Comparison of ENCODE assay signal across 9 mouse cellular contexts in the genomic region with DNA sequence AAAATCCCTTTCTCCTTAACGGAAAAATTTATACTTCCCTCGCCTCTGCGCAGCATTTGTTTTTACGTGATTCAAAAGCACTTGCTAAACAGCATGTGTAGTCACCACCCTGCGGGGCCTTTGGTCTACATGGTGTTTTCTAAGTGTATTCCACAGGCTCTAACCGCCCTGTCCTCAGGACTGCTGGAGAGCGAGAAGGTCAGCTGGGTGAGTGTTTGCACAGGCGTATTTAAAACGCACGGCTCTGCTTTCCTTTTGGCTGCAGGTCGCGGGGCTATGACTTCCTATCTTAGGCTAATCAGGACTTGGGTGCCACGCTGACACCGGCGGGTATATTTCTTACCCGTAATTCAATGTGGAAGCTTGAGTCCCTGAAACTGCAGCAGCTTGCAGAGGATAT. TPM values are rescaled to one million over a fixed set of nuclear protein-coding genes. Genes with fewer than 3 reads are reported as not detected.
DNase-seq lines count a peak whose midpoint lies in the region; ATAC-seq and TF ChIP-seq lines count a peak whose summit lies in the region.
"Had no signal": no experiment of that assay in that cellular context is flagged by ENCODE, and none has a peak within 500 bp of the region (broad histone marks: within the 10 kb centered on the region; RNA-seq: fewer than 3 reads in every experiment).

No protein-coding gene starts in this region.

- DNase-seq in midbrain, embryonic 10.5 days (ENCODE audit: low spot score), result peak; percentile 13
- no peak for DNase-seq in midbrain, postnatal 0 days (ENCODE audit: low spot score)
- peak; percentile 49 for DNase-seq in thymus, postnatal 25 days
- no peak for DNase-seq in ovary, postnatal 14 days (ENCODE audit: low spot score)
- no peak for DNase-seq in urinary bladder, adult 18-20 months (ENCODE audit: low spot score in 2 of 2)
- DNase-seq in cerebellum, adult 11-12 months, result no peak

- ATAC-seq in midbrain, postnatal 0 days (ENCODE audit: low FRiP score), result no peak
- ATAC-seq in heart, embryonic 16.5 days (replicated peaks; ENCODE audit: extremely low read depth, insufficient read depth, low FRiP score), result no peak; the same call in 1 of the 2 replicates
- no peak for ATAC-seq in lung, embryonic 15.5 days (ENCODE audit: borderline replicate concordance, extremely low read depth, low FRiP score, low TSS enrichment)

- no peak overlapping the region for H3K9ac ChIP-seq in midbrain, postnatal 0 days (replicated peaks; ENCODE audit: low read length, poor library complexity, severe bottlenecking)
- peak overlapping the region; percentile 47 for H3K9ac ChIP-seq in heart, embryonic 16.5 days (ENCODE audit: low read length)
- H3K9ac ChIP-seq in lung, embryonic 15.5 days, result no peak overlapping the region

- TF ChIP-seq CTCF in midbrain, postnatal 0 days (IDR thresholded peaks at IDR 0.05), result no peak

- H3K9me3 ChIP-seq in midbrain, embryonic 10.5 days (replicated peaks), result no peaks in the 10 kb centered on the region
- H3K9me3 ChIP-seq in midbrain, postnatal 0 days (ENCODE audit: low read length), result no peaks in the 10 kb centered on the region
- no peaks in the 10 kb centered on the region for H3K9me3 ChIP-seq in heart, embryonic 16.5 days (replicated peaks; ENCODE audit: control insufficient read depth, low read length)
- no peaks in the 10 kb centered on the region for H3K9me3 ChIP-seq in lung, embryonic 15.5 days

- no peaks in the 10 kb centered on the region for H3K36me3 ChIP-seq in midbrain, embryonic 10.5 days
- no peaks in the 10 kb centered on the region for H3K36me3 ChIP-seq in midbrain, postnatal 0 days (ENCODE audit: insufficient read depth, low read length)
- H3K36me3 ChIP-seq in heart, embryonic 16.5 days (ENCODE audit: control insufficient read depth, insufficient read depth), result no peaks in the 10 kb centered on the region
- H3K36me3 ChIP-seq in lung, embryonic 15.5 days, result no peaks in the 10 kb centered on the region

- peaks cover 21% of the 10 kb centered on the region for H3K4me1 ChIP-seq in midbrain, embryonic 10.5 days
- H3K4me1 ChIP-seq in midbrain, postnatal 0 days (ENCODE audit: insufficient read depth, low read length), result no peaks in the 10 kb centered on the region
- H3K4me1 ChIP-seq in heart, embryonic 16.5 days (ENCODE audit: control insufficient read depth, insufficient read depth, low read length), result peaks cover 8% of the 10 kb centered on the region; the same call in 1 of the 2 replicates
- no peaks in the 10 kb centered on the region for H3K4me1 ChIP-seq in lung, embryonic 15.5 days

- no peaks in the 10 kb centered on the region for H3K27me3 ChIP-seq in midbrain, embryonic 10.5 days (ENCODE audit: low read depth, poor library complexity, severe bottlenecking)
- no peaks in the 10 kb centered on the region for H3K27me3 ChIP-seq in midbrain, postnatal 0 days (ENCODE audit: insufficient read depth, low read length)
- no peaks in the 10 kb centered on the region for H3K27me3 ChIP-seq in heart, embryonic 16.5 days (ENCODE audit: control insufficient read depth, insufficient read depth, low read length)
- H3K27me3 ChIP-seq in lung, embryonic 15.5 days, result no peaks in the 10 kb centered on the region

- no peak overlapping the region for H3K27ac ChIP-seq in midbrain, embryonic 10.5 days (replicated peaks)
- H3K27ac ChIP-seq in midbrain, postnatal 0 days (ENCODE audit: low read depth, low read length), result no peak overlapping the region
- peak overlapping the region; percentile 61 for H3K27ac ChIP-seq in heart, embryonic 16.5 days (ENCODE audit: low read length)
- 0 out of 2 replicates have a peak overlapping the region, but pooled peaks have one; percentile 15 for H3K27ac ChIP-seq in lung, embryonic 15.5 days
- H3K27ac ChIP-seq: kidney, postnatal 0 days had no signal

- WGBS in midbrain, embryonic 10.5 days, result 44% methylated on average over 16 of the region's 16 CpGs
- 50% methylated on average over 16 of the region's 16 CpGs for WGBS in midbrain, postnatal 0 days
- WGBS in heart, embryonic 16.5 days, result 33% methylated on average over 16 of the region's 16 CpGs
- WGBS in lung, embryonic 15.5 days, result 24% methylated on average over 16 of the region's 16 CpGs

- H3K4me3 ChIP-seq in midbrain, embryonic 10.5 days, result no peak overlapping the region
- no peak overlapping the region for H3K4me3 ChIP-seq in midbrain, postnatal 0 days (ENCODE audit: low read depth, low read length)
- H3K4me3 ChIP-seq in heart, embryonic 16.5 days (ENCODE audit: low read length), result no peak overlapping the region
- no peak overlapping the region for H3K4me3 ChIP-seq in lung, embryonic 15.5 days

- H3K4me2 ChIP-seq in midbrain, postnatal 0 days (ENCODE audit: low read depth, low read length, poor library complexity, severe bottlenecking), result no peak overlapping the region
- H3K4me2 ChIP-seq in heart, embryonic 16.5 days (ENCODE audit: low read depth, low read length), result peak overlapping the region; percentile 46
- no peak overlapping the region for H3K4me2 ChIP-seq in lung, embryonic 15.5 days

RNA-seq across cellular contexts. Expression of a gene that starts 30.1 kb away (rescaled TPM):
- 6.1 and 6.5 TPM in 2 replicates for polyA plus RNA-seq in midbrain, embryonic 10.5 days (2016; fragmentation: Nextera tagmentation; extraction: Ambion mirVana)
- total RNA-seq in midbrain, postnatal 0 days (2014; rRNA removed), result 5.0 and 6.0 TPM in 2 replicates
- polyA plus RNA-seq in midbrain, postnatal 0 days (2015; fragmentation: Nextera tagmentation; extraction: Ambion mirVana), result 1.2 and 1.3 TPM in 2 replicates
- polyA plus RNA-seq in heart, embryonic 16.5 days (2015; fragmentation: Nextera tagmentation; extraction: Ambion mirVana), result 3.1 and 4.6 TPM in 2 replicates
- polyA plus RNA-seq in lung, embryonic 15.5 days (2015; fragmentation: Nextera tagmentation; extraction: Ambion mirVana), result 2.6 and 3.8 TPM in 2 replicates

Comparison
In these comparisons a context has a peak if more than half of its experiments do, and no peak if none do; other contexts are left out.
1. DNase-seq: peak in midbrain, embryonic 10.5 days (single experiment) and thymus, postnatal 25 days (single experiment); none in midbrain, postnatal 0 days (single experiment), ovary, postnatal 14 days (single experiment), urinary bladder, adult 18-20 months (0 of 2) and cerebellum, adult 11-12 months (single experiment).
2. H3K27ac ChIP-seq: peak in heart, embryonic 16.5 days (single experiment) and lung, embryonic 15.5 days (single experiment); none in midbrain, embryonic 10.5 days (single experiment) and midbrain, postnatal 0 days (single experiment).